Mouse (Mus musculus) ES-Bruce4 (cell line): ENCODE data around the gene Zfp638.

ENCODE experiments used
- CTCF ChIP-seq: IDR thresholded peaks from one replicate; pipeline ENCODE4 v1.8.1; 2011; ENCODE audit warnings: low read depth, low read length
- EP300 ChIP-seq: IDR thresholded peaks from 2 replicates; pipeline ENCODE4 v1.6.1; 2011; ENCODE audit warnings: low read depth, low read length; ENCODE audit not compliant: insufficient read depth
- POLR2A ChIP-seq: IDR thresholded peaks from one replicate; pipeline ENCODE4 v1.8.1; 2011; ENCODE audit warnings: low read length; ENCODE audit not compliant: insufficient read depth

- TF ChIP-seq EP300 (no peak), CTCF (no peak), POLR2A (no peak)
These were observed 35.8 kb upstream of the Zfp638 start for GRCm38 (mm10) chr6:83830941-83831605.
